Mouse (Mus musculus): ENCODE results near the gene Rab3gap1.

The Rab3gap1 gene

DNA sequence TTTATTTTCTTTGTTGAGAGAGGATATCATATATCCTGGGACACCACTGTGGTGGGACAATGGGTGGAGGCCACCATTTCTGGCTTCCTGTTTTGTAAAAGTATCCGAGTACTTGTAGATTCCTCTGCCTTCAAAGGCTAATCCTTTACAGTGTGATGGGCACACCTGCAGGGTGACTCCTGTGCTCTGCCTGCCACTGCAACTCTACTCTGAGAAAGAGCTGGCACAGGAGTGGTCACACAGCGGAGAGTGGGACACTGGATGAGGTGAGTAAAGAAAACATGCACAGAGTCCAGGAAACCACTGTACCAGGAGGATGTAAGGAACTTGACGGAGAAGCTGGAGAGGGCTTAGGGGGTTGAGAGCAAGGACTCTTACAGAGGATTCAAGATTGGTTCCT is 113.7 kb downstream of the Rab3gap1 start:
- DNase-seq (ENCODE audit: low spot score in 2 of 2): no peak

DNA sequence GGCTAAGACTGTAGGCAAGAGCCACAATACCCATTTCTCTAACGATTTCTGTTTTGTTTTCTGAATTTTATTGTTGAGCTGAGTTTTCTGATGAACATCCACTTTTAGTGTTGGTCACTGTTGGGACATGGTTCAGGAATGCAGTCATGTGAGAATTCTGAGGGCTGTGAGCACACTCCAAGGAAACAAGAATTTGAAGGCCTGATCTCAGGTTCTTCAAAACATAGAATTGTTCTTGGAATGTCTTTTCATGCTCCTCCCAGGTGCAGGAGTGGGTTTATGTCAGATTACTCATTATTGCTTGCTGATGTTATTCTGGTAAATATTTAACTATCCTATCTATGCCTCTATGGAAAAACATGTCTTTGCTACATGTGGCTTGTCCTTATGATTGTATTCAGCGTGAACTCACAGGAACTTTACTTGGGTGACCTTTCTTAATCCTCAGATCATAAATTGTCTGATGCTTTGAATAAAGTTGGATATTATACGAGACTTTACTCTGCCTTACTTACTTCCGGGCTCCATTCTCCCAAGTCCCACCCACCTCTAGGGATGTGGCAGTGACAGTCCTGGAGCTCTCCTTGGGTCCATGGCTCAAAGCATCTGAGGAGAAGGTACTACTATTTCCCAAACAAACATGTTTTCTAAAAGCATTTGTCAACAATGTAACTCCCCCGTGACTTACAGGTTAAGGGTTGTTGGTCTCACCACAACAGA is 114.9 kb downstream of the Rab3gap1 start:
- DNase-seq (ENCODE audit: low spot score in 2 of 2): no peak

DNA sequence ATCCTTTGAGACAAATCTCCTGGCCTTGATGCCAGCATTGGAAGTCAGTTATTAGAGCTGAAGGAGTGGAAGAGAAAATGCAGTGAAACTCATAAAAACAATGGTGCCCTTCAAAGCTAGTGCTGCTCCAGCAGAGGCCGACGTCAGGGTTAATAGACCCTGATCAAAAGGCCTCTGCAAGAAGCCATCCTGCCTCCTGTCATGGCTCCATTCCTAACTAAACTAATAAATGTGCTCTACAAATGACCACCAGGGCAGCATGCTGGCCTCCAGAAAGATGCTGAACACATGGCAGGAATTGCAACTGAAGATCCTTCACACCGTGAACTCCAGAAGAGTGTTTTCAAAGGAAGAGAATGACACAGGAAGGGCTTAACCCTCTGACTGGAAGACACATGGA is 116.8 kb downstream of the Rab3gap1 start:
- DNase-seq (ENCODE audit: low spot score in 2 of 2): no peak

DNA sequence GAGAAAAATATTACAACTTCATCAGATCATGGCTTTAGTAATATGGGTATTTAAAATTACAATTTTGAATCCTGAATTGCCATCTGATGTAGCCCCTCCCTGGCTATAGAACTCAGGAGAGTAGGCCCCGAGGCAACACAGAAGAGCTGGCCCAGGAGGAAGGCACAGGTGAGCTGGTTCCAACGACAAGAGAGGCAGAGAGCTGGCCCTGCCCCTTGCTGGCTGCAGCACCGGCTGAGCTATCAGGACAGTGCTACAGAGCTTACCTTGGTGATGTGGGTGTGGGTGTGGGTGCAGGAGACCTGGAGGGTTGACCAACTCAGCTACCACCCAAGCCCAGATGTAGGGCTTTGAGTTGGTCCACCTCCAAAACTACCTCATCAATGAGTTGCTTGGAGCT is 119.7 kb downstream of the Rab3gap1 start:
- DNase-seq (ENCODE audit: low spot score in 2 of 2): no peak

DNA sequence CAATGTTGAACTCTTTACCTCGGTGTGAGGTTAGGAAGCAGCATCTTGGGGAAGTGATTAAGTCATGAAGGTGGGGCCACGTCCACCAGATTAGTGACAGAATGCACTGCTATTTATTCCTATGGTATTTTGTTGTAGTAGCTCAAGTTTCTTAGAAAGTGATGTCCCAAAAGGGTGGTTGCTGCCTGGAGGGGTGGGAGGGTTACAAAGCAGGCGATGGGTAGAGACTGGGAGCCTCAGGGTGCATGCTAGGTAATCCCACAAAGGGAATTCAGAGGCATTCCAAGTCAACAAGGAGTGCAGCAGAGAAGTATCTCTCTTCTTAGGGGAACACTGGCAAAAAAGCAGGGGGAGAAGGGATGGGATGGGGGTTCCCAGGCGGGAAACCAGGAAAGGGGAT is 120.8 kb downstream of the Rab3gap1 start:
- no peak for DNase-seq (ENCODE audit: low spot score in 2 of 2)

DNA sequence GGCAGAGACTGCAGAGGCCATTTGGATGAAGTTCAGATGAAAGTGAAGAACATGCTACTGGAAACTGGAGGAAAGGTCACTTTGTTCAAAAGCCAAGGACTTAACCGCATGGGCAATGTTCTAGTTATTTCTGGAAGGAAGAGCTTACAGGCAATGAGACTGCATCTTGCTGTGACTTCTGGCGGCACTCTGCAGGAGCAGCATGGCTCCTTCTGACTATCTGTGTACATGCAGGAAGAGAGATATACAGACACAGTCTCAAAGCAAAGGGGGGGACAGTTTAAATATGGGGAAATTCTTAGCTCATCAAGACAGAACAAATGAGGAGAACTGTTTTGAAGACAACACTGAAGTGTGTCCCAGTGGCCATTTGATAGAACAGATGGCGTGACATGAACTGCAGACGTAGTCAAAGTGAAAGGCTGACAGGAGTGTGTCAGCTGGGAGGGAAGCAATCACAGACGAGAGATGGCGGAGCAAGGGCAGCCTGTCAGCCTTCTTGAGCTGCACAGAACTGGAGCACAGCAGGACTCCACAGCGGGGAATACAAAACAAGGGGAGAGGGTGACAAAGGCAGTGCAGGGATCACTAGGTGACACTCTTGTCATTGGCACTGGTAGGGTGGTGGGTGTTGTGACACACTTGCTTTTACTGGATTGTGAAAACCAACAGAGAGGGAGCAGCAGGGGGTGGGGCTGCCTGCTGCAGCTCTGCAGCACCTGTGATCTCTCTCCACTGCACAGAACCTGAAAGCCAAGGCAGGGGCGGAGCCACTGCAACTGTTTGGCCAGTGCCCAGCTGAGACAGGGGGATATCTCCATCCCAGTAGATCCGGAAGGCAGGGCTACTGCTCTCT is 121.5 kb downstream of the Rab3gap1 start:
- DNase-seq (ENCODE audit: low spot score in 2 of 2): peak in 1 of 2 experiments; percentile 27
